12 mouse cellular contexts compared by ENCODE assay signal in genomic region chr17:27827511-27827910, GRCm38 (mm10). TPM values are rescaled to one million over a fixed set of nuclear protein-coding genes. Genes with fewer than 3 reads are reported as not detected.
DNase-seq lines count a peak whose midpoint lies in the region; ATAC-seq and TF ChIP-seq lines count a peak whose summit lies in the region.
"Had no signal": no experiment of that assay in that cellular context is flagged by ENCODE, and none has a peak within 500 bp of the region (broad histone marks: within the 10 kb centered on the region; RNA-seq: fewer than 3 reads in every experiment).

No protein-coding gene starts in this region.

- H3K4me3 ChIP-seq in heart, embryonic 10.5 days, result peak overlapping the region; percentile 59; the same call in 1 of the 2 replicates
- H3K4me3 ChIP-seq in lung, postnatal 0 days (ENCODE audit: low read depth, low read length), result no peak overlapping the region
- H3K4me3 ChIP-seq in macrophage (ENCODE audit: inconsistent target), result peak overlapping the region; percentile 30

- WGBS in heart, embryonic 10.5 days, result 39% methylated on average over 6 of the region's 6 CpGs
- 42% methylated on average over 6 of the region's 6 CpGs for WGBS in lung, postnatal 0 days
- 82% methylated on average over 6 of the region's 6 CpGs for WGBS in macrophage (ENCODE audit: missing documents)

- no peak for TF ChIP-seq CTCF in lung, postnatal 0 days (IDR thresholded peaks at IDR 0.05)

- no peak overlapping the region for H3K9ac ChIP-seq in lung, postnatal 0 days (replicated peaks; ENCODE audit: low read depth)
- H3K9ac ChIP-seq: forebrain, postnatal 0 days had no signal

- no peak overlapping the region for H3K27ac ChIP-seq in heart, embryonic 10.5 days
- H3K27ac ChIP-seq in lung, postnatal 0 days (ENCODE audit: low read length), result no peak overlapping the region
- H3K27ac ChIP-seq in macrophage, result peak overlapping the region; percentile 98

- no peak for ATAC-seq in lung, postnatal 0 days
- ATAC-seq: forebrain, postnatal 0 days had no signal

- H3K27me3 ChIP-seq in heart, embryonic 10.5 days (ENCODE audit: insufficient read depth, poor library complexity, severe bottlenecking), result no peaks in the 10 kb centered on the region
- no peaks in the 10 kb centered on the region for H3K27me3 ChIP-seq in lung, postnatal 0 days (replicated peaks; ENCODE audit: insufficient read depth, low read length)
- H3K27me3 ChIP-seq: heart, embryonic 12.5 days had no signal

- H3K9me3 ChIP-seq in heart, embryonic 10.5 days, result no peaks in the 10 kb centered on the region
- no peaks in the 10 kb centered on the region for H3K9me3 ChIP-seq in lung, postnatal 0 days (ENCODE audit: low read length)

- no peak for DNase-seq in heart, embryonic 10.5 days (ENCODE audit: low spot score)
- no peak for DNase-seq in heart, adult 18-20 months
- no peak for DNase-seq in lung, postnatal 0 days (ENCODE audit: low spot score)
- no peak for DNase-seq in lung, postnatal 25 days (ENCODE audit: low spot score)
- peak; percentile 14 for DNase-seq in embryo, embryonic 10 days (ENCODE audit: low spot score)
- no peak for DNase-seq in left cerebral cortex, adult 18-20 months (ENCODE audit: low spot score in 2 of 2)
- DNase-seq in thymus, postnatal 14 days, result no peak
- DNase-seq: cerebellum, postnatal 10 days; forebrain, postnatal 0 days; left cerebral cortex, postnatal 4 days had no signal

- peaks cover 20% of the 10 kb centered on the region for H3K4me1 ChIP-seq in heart, embryonic 10.5 days
- H3K4me1 ChIP-seq in lung, postnatal 0 days (ENCODE audit: insufficient read depth, low read depth, low read length), result no peaks in the 10 kb centered on the region

- no peak for TF ChIP-seq EP300 in lung, postnatal 0 days (IDR thresholded peaks at IDR 0.05)

- no peaks in the 10 kb centered on the region for H3K36me3 ChIP-seq in heart, embryonic 10.5 days
- H3K36me3 ChIP-seq in lung, postnatal 0 days (ENCODE audit: insufficient read depth, low read length), result no peaks in the 10 kb centered on the region
- H3K36me3 ChIP-seq in macrophage (ENCODE audit: inconsistent target), result no peaks in the 10 kb centered on the region
- H3K36me3 ChIP-seq: heart, embryonic 12.5 days had no signal

- H3K4me2 ChIP-seq in lung, postnatal 0 days (replicated peaks; ENCODE audit: low read depth, low read length), result peak overlapping the region; percentile 53; the same call in 1 of the 2 replicates

- no peaks in the 10 kb centered on the region for H3K79me2 ChIP-seq in macrophage (ENCODE audit: inconsistent target)

RNA-seq across cellular contexts. Expression of gene D17Wsu92e, which starts 7.1 kb away (rescaled TPM):
- polyA plus RNA-seq in heart, embryonic 10.5 days (2016; fragmentation: Nextera tagmentation; extraction: Ambion mirVana), result 11.9 and 17.2 TPM in 2 replicates
- 100 to 1,000 TPM; 138 to 145 TPM for total RNA-seq in heart, adult 18-20 months (2021)
- polyA plus RNA-seq in lung, postnatal 0 days (2015; fragmentation: Nextera tagmentation; extraction: Ambion mirVana), result 17.6 and 20.3 TPM in 2 replicates
- total RNA-seq in macrophage (2018; cell fraction: chromatin; rRNA removed), result 100 to 1,000 TPM in 20 of 26 experiments, 10 to 100 TPM in 6; 40.2 to 258 (median 128) TPM
- 100 to 1,000 TPM in 25 of 26 experiments, 10 to 100 TPM in 1; 97.7 to 203 (median 138) TPM for total RNA-seq in macrophage (2018; cell fraction: cytosol; rRNA removed)
- 100 to 1,000 TPM in 21 of 26 experiments, 10 to 100 TPM in 5; 64.2 to 259 (median 158) TPM for total RNA-seq in macrophage (2018; cell fraction: nucleus; rRNA removed)
- 79.5 to 101 TPM (median 86.2 TPM) in 3 replicates for polyA plus RNA-seq in macrophage (2018)
- 100 to 1,000 TPM; 221 to 223 TPM for total RNA-seq in left cerebral cortex, adult 18-20 months (2021)

RNA-seq across cellular contexts. Expression of gene Snrpc, which starts 10.4 kb away (rescaled TPM):
- polyA plus RNA-seq in heart, embryonic 10.5 days (2016; fragmentation: Nextera tagmentation; extraction: Ambion mirVana), result 266 and 331 TPM in 2 replicates
- 10 to 100 TPM; 46.0 to 50.6 TPM for total RNA-seq in heart, adult 18-20 months (2021)
- 172 and 185 TPM in 2 replicates for polyA plus RNA-seq in lung, postnatal 0 days (2015; fragmentation: Nextera tagmentation; extraction: Ambion mirVana)
- total RNA-seq in macrophage (2018; cell fraction: chromatin; rRNA removed), result 10 to 100 TPM in 23 of 26 experiments, 1 to 10 TPM in 3; 7.2 to 35.6 (median 18.9) TPM
- 100 to 1,000 TPM in 4 of 26 experiments, 10 to 100 TPM in 22; 66.0 to 112 (median 87.7) TPM for total RNA-seq in macrophage (2018; cell fraction: cytosol; rRNA removed)
- total RNA-seq in macrophage (2018; cell fraction: nucleus; rRNA removed), result 10 to 100 TPM in 23 of 26 experiments, 1 to 10 TPM in 3; 7.8 to 37.8 (median 25.3) TPM
- 84.2 to 113 TPM (median 89.9 TPM) in 3 replicates for polyA plus RNA-seq in macrophage (2018)
- 10 to 100 TPM; 43.5 to 44.7 TPM for total RNA-seq in left cerebral cortex, adult 18-20 months (2021)

RNA-seq across cellular contexts. Expression of gene Uhrf1bp1, which starts 28.7 kb away (rescaled TPM):
- polyA plus RNA-seq in heart, embryonic 10.5 days (2016; fragmentation: Nextera tagmentation; extraction: Ambion mirVana), result 5.0 and 6.2 TPM in 2 replicates
- 10 to 100 TPM; 16.8 to 20.6 TPM for total RNA-seq in heart, adult 18-20 months (2021)
- polyA plus RNA-seq in lung, postnatal 0 days (2015; fragmentation: Nextera tagmentation; extraction: Ambion mirVana), result 1.5 and 1.6 TPM in 2 replicates
- 10 to 100 TPM in 18 of 26 experiments, 1 to 10 TPM in 8; 2.6 to 41.3 (median 22.1) TPM for total RNA-seq in macrophage (2018; cell fraction: chromatin; rRNA removed)
- 10 to 100 TPM in 20 of 26 experiments, 1 to 10 TPM in 6; 5.9 to 20.1 (median 14.1) TPM for total RNA-seq in macrophage (2018; cell fraction: cytosol; rRNA removed)
- 10 to 100 TPM in 22 of 26 experiments, 1 to 10 TPM in 4; 6.4 to 34.6 (median 16.9) TPM for total RNA-seq in macrophage (2018; cell fraction: nucleus; rRNA removed)
- polyA plus RNA-seq in macrophage (2018), result 6.8 to 14.6 TPM (median 7.6 TPM) in 3 replicates
- 10 to 100 TPM; 21.3 to 23.3 TPM for total RNA-seq in left cerebral cortex, adult 18-20 months (2021)
